9 mouse cellular contexts compared by ENCODE assay signal in the genomic region with DNA sequence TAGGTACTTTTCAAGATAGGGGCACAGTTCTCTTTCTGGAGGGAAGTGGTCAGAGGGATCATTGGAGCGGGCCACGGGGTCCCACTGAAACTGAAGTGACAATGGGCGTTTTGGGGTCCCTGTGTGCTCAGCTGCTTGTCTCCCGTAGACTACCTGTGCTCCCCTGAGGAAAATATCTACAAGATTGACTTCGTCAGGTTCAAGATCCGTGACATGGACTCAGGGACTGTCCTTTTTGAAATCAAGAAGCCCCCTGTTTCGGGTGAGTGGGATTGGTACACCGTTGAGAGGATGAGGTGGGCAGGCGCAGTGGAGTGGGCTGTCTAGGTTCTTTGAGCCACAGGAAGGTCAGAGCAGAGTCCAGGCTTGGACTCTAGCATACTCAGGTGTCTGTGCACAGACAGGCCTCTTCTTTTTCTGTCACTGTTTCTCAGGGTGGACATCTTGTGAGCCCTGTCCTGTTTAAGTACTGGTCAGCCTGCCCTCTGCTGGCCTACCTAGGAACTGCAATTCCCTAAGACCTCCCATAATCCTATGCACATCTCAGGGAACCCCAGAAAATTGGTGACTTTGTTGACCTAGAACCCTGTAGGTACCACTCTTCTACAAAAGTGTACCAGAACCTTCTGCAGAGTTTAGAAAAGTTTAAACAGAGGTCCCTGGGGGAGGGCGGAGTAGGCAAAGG. TPM values are rescaled to one million over a fixed set of nuclear protein-coding genes. Genes with fewer than 3 reads are reported as not detected.
DNase-seq lines count a peak whose midpoint lies in the region; ATAC-seq and TF ChIP-seq lines count a peak whose summit lies in the region.
"Had no signal": no experiment of that assay in that cellular context is flagged by ENCODE, and none has a peak within 500 bp of the region (broad histone marks: within the 10 kb centered on the region; RNA-seq: fewer than 3 reads in every experiment).

No protein-coding gene starts in this region.

- no peak for TF ChIP-seq POLR2A in heart, adult 2 months (IDR thresholded peaks at IDR 0.05; ENCODE audit: insufficient read depth, low read depth, low read length)
- TF ChIP-seq POLR2A in CH12.LX (IDR thresholded peaks at IDR 0.05; ENCODE audit: low read depth, low read length) = no peak

- H3K79me2 ChIP-seq in heart, adult 2 months (replicated peaks; ENCODE audit: control insufficient read depth, insufficient read depth, low read length) = no peaks in the 10 kb centered on the region
- H3K79me2 ChIP-seq in CH12.LX (replicated peaks; ENCODE audit: control insufficient read depth, extremely low read depth, insufficient read depth, poor library complexity, severe bottlenecking) = peaks cover 8% of the 10 kb centered on the region

- no peak overlapping the region for H3K9ac ChIP-seq in heart, adult 2 months (ENCODE audit: low read depth, low read length)
- no peak overlapping the region for H3K9ac ChIP-seq in heart, embryonic 12.5 days
- peak overlapping the region; percentile 18 for H3K9ac ChIP-seq in CH12.LX (ENCODE audit: insufficient read depth, low read depth)
- no peak overlapping the region for H3K9ac ChIP-seq in midbrain, embryonic 11.5 days (ENCODE audit: low read length)

- peak; percentile 98; the same call in 1 of the 2 replicates for TF ChIP-seq CTCF in heart, adult 2 months (IDR thresholded peaks at IDR 0.05)
- peak; percentile 89 to 99 for TF ChIP-seq CTCF in CH12.LX (conservative IDR thresholded peaks at IDR 0.05 in 1 of 2, IDR thresholded peaks at IDR 0.05 in 1 of 2; ENCODE audit: low read depth in 2 of 2, low read length in 2 of 2)

- H3K4me3 ChIP-seq in heart, adult 2 months = no peak overlapping the region
- H3K4me3 ChIP-seq in heart, embryonic 12.5 days = no peak overlapping the region
- H3K4me3 ChIP-seq in CH12.LX (replicated peaks in 1 of 3; ENCODE audit: low read depth in 2 of 3, low read length in 2 of 3, poor library complexity in 1 of 3) = peak overlapping the region in 1 of 3 experiments; percentile 73
- H3K4me3 ChIP-seq in midbrain, embryonic 11.5 days (ENCODE audit: low read depth, low read length) = no peak overlapping the region
- H3K4me3 ChIP-seq: embryonic facial prominence, embryonic 13.5 days had no signal

- H3K27ac ChIP-seq in heart, adult 2 months = no peak overlapping the region
- no peak overlapping the region for H3K27ac ChIP-seq in heart, embryonic 12.5 days (ENCODE audit: poor library complexity, severe bottlenecking)
- peak overlapping the region; percentile 49 for H3K27ac ChIP-seq in CH12.LX (ENCODE audit: insufficient read depth, low read depth)
- H3K27ac ChIP-seq in midbrain, embryonic 11.5 days (ENCODE audit: low read depth, low read length) = no peak overlapping the region
- H3K27ac ChIP-seq: embryonic facial prominence, embryonic 13.5 days had no signal

- DNase-seq in heart, adult 2 months = peak; percentile 61 to 75
- peak; percentile 87 for DNase-seq in CH12.LX (ENCODE audit: extremely low read depth)
- peak; percentile 80 for DNase-seq in c-Kit-negative CD71-positive TER-119-positive erythroid progenitor cells, embryonic 14.5 days (ENCODE audit: low read depth, low spot score)
- DNase-seq in gastrocnemius, adult 18-20 months (ENCODE audit: low spot score) = peak; percentile 79
- DNase-seq in left cerebral cortex, postnatal 14 days (ENCODE audit: low spot score in 2 of 2) = peak; percentile 68 to 73
- peak; percentile 98 for DNase-seq in midbrain, embryonic 11.5 days (ENCODE audit: low spot score, missing footprints)
- DNase-seq in testis, postnatal 14 days (ENCODE audit: low spot score) = peak; percentile 61

- dilution Hi-C loops in CH12.LX (cut with MboI; ENCODE audit: extremely low pct_ligation_motif_present, extremely low pct_unique_long_range_greater_than_20kb, low sequenced_read_pairs) = no loop called here

- TF ChIP-seq EP300 in heart, adult 2 months (IDR thresholded peaks at IDR 0.05; ENCODE audit: insufficient read depth, low read depth, low read length) = no peak
- TF ChIP-seq EP300 in CH12.LX (IDR thresholded peaks at IDR 0.05; ENCODE audit: low read length) = no peak; the same call in 1 of the 2 replicates

- no peaks in the 10 kb centered on the region for H3K36me3 ChIP-seq in heart, adult 2 months (ENCODE audit: control insufficient read depth, insufficient read depth, low read length)
- H3K36me3 ChIP-seq in heart, embryonic 12.5 days = peaks cover 16% of the 10 kb centered on the region
- peaks cover 9 to 32% of the 10 kb centered on the region in 2 experiments for H3K36me3 ChIP-seq in CH12.LX (replicated peaks in 1 of 2; ENCODE audit: control insufficient read depth in 1 of 2, insufficient read depth in 1 of 2, low read length in 1 of 2)
- H3K36me3 ChIP-seq in midbrain, embryonic 11.5 days (ENCODE audit: control insufficient read depth, insufficient read depth, low read length) = no peaks in the 10 kb centered on the region

- in situ Hi-C loops in CH12.LX (cut with MboI; ENCODE audit: low pct_ligation_motif_present, low pct_unique_long_range_greater_than_20kb, low sequenced_read_pairs) = no loop called here

- intact Hi-C loops in heart, adult 2 months (cut with DNase I) = loop anchor here (5.0 kb wide), 2 partner anchors 45 to 85 kb away; a partner anchor contains a TSS
- intact Hi-C loops in left cerebral cortex, postnatal 14 days (cut with DNase I) = no loop called here

- WGBS in heart, adult 2 months = 97% methylated on average over 10 of the region's 10 CpGs
- WGBS in heart, embryonic 12.5 days = 86% methylated on average over 10 of the region's 10 CpGs
- whole genome bisulfite sequencing in midbrain, embryonic 11.5 days = 89% methylated on average over 10 of the region's 10 CpGs

- H3K27me3 ChIP-seq in heart, adult 2 months (ENCODE audit: control insufficient read depth, insufficient read depth, low read length) = no peaks in the 10 kb centered on the region
- no peaks in the 10 kb centered on the region for H3K27me3 ChIP-seq in heart, embryonic 12.5 days (replicated peaks)
- no peaks in the 10 kb centered on the region for H3K27me3 ChIP-seq in CH12.LX (replicated peaks)
- H3K27me3 ChIP-seq in midbrain, embryonic 11.5 days (ENCODE audit: control insufficient read depth, insufficient read depth, low read length) = no peaks in the 10 kb centered on the region
- H3K27me3 ChIP-seq: embryonic facial prominence, embryonic 13.5 days had no signal

- H3K9me3 ChIP-seq in heart, embryonic 12.5 days (replicated peaks) = no peaks in the 10 kb centered on the region
- no peaks in the 10 kb centered on the region for H3K9me3 ChIP-seq in CH12.LX (replicated peaks; ENCODE audit: low read length)
- H3K9me3 ChIP-seq in midbrain, embryonic 11.5 days (ENCODE audit: control insufficient read depth, low read length) = no peaks in the 10 kb centered on the region
- H3K9me3 ChIP-seq: embryonic facial prominence, embryonic 13.5 days had no signal

- ATAC-seq in heart, embryonic 12.5 days (ENCODE audit: insufficient number of reproducible peaks, low FRiP score) = no peak
- peak; percentile 6; the same call in 1 of the 2 replicates for ATAC-seq in midbrain, embryonic 11.5 days (ENCODE audit: low FRiP score)

- peaks cover 10% of the 10 kb centered on the region for H3K4me1 ChIP-seq in heart, adult 2 months (ENCODE audit: control insufficient read depth, insufficient read depth, low read length)
- H3K4me1 ChIP-seq in heart, embryonic 12.5 days (replicated peaks) = peaks cover 48% of the 10 kb centered on the region
- H3K4me1 ChIP-seq in CH12.LX (ENCODE audit: control insufficient read depth in 1 of 2, insufficient read depth in 2 of 2) = peaks cover 35 to 72% of the 10 kb centered on the region in 2 experiments
- peaks cover 9% of the 10 kb centered on the region for H3K4me1 ChIP-seq in midbrain, embryonic 11.5 days (ENCODE audit: control insufficient read depth, insufficient read depth, low read length)

- TF ChIP-seq RAD21 in CH12.LX (IDR thresholded peaks at IDR 0.05; ENCODE audit: low read depth, low read length) = peak; percentile 72

- H3K4me2 ChIP-seq in heart, embryonic 12.5 days = no peak overlapping the region
- H3K4me2 ChIP-seq in CH12.LX (ENCODE audit: insufficient read depth, low read depth, poor library complexity, severe bottlenecking) = peak overlapping the region; percentile 77
- no peak overlapping the region for H3K4me2 ChIP-seq in midbrain, embryonic 11.5 days

RNA-seq across cellular contexts. Expression of a gene that starts 3.9 kb away (rescaled TPM):
- total RNA-seq in heart, adult 2 months (2021) = 1 to 10 TPM; 4.6 to 4.9 TPM
- 16.8 and 17.8 TPM in 2 replicates for polyA plus RNA-seq in heart, adult 2 months (2012; rRNA removed)
- 45.6 and 47.7 TPM in 2 replicates for polyA plus RNA-seq in heart, embryonic 12.5 days (2016; fragmentation: Nextera tagmentation; extraction: Ambion mirVana)
- total RNA-seq in CH12.LX (2012; rRNA removed) = 80.5 and 81.6 TPM in 2 replicates
- total RNA-seq in CH12.LX (2014; rRNA removed) = 197 and 227 TPM in 2 replicates
- 146 and 173 TPM in 2 replicates for polyA plus RNA-seq in CH12.LX (2012; ENCODE audit: insufficient read length, low read depth)
- 1 to 10 TPM; 8.3 TPM for total RNA-seq in gastrocnemius, adult 18-20 months (2021)
- 10 to 100 TPM; 28.2 to 30.6 TPM for total RNA-seq in left cerebral cortex, postnatal 14 days (2021)
- 63.4 and 71.7 TPM in 2 replicates for polyA plus RNA-seq in midbrain, embryonic 11.5 days (2014; fragmentation: Nextera tagmentation; extraction: Ambion mirVana)

RNA-seq across cellular contexts. Expression of a gene that starts 19.0 kb away (rescaled TPM):
- 10 to 100 TPM; 20.7 to 25.4 TPM for total RNA-seq in heart, adult 2 months (2021)
- polyA plus RNA-seq in heart, adult 2 months (2012; rRNA removed) = 39.7 and 47.1 TPM in 2 replicates
- polyA plus RNA-seq in heart, embryonic 12.5 days (2016; fragmentation: Nextera tagmentation; extraction: Ambion mirVana) = 71.4 and 75.6 TPM in 2 replicates
- total RNA-seq in CH12.LX (2012; rRNA removed) = 51.2 and 53.1 TPM in 2 replicates
- total RNA-seq in CH12.LX (2014; rRNA removed) = 25.7 and 26.3 TPM in 2 replicates
- polyA plus RNA-seq in CH12.LX (2012; ENCODE audit: insufficient read length, low read depth) = 51.8 and 65.4 TPM in 2 replicates
- 10 to 100 TPM; 18.2 to 19.2 TPM for total RNA-seq in gastrocnemius, adult 18-20 months (2021)
- 10 to 100 TPM; 81.1 to 81.3 TPM for total RNA-seq in left cerebral cortex, postnatal 14 days (2021)
- polyA plus RNA-seq in midbrain, embryonic 11.5 days (2014; fragmentation: Nextera tagmentation; extraction: Ambion mirVana) = 50.9 and 56.3 TPM in 2 replicates

RNA-seq across cellular contexts. Expression of a gene that starts 24.4 kb away (rescaled TPM):
- total RNA-seq in heart, adult 2 months (2021) = under 1 TPM; 0.73 to 0.80 TPM
- 0.45 and 0.56 TPM in 2 replicates for polyA plus RNA-seq in heart, adult 2 months (2012; rRNA removed)
- polyA plus RNA-seq in heart, embryonic 12.5 days (2016; fragmentation: Nextera tagmentation; extraction: Ambion mirVana) = 10.0 and 12.6 TPM in 2 replicates
- total RNA-seq in CH12.LX (2012; rRNA removed) (23.6 and 90.2 TPM in 2 replicates), CH12.LX (2014; rRNA removed) (96.5 and 119 TPM in 2 replicates)
- 20.4 and 25.0 TPM in 2 replicates for polyA plus RNA-seq in CH12.LX (2012; ENCODE audit: insufficient read length, low read depth)
- total RNA-seq in gastrocnemius, adult 18-20 months (2021) = 1 to 10 TPM; 2.1 to 2.6 TPM
- total RNA-seq in left cerebral cortex, postnatal 14 days (2021) = 100 to 1,000 TPM; 532 to 560 TPM
- polyA plus RNA-seq in midbrain, embryonic 11.5 days (2014; fragmentation: Nextera tagmentation; extraction: Ambion mirVana) = 1.0 and 1.3 TPM in 2 replicates

RNA-seq across cellular contexts. Expression of a gene that starts 39.1 kb away (rescaled TPM):
- not detected for total RNA-seq in heart, adult 2 months (2021)
- not detected in 2 replicates for polyA plus RNA-seq in heart, adult 2 months (2012; rRNA removed)
- polyA plus RNA-seq in heart, embryonic 12.5 days (2016; fragmentation: Nextera tagmentation; extraction: Ambion mirVana) = not detected in 2 replicates
- total RNA-seq in CH12.LX (2012; rRNA removed) (not detected in 2 replicates), CH12.LX (2014; rRNA removed) (not detected in 2 replicates)
- polyA plus RNA-seq in CH12.LX (2012; ENCODE audit: insufficient read length, low read depth) = not detected in 2 replicates
- not detected for total RNA-seq in gastrocnemius, adult 18-20 months (2021)
- not detected for total RNA-seq in left cerebral cortex, postnatal 14 days (2021)
- not detected in 2 replicates for polyA plus RNA-seq in midbrain, embryonic 11.5 days (2014; fragmentation: Nextera tagmentation; extraction: Ambion mirVana)

RNA-seq across cellular contexts. Expression of a gene that starts 45.9 kb away (rescaled TPM):
- total RNA-seq in heart, adult 2 months (2021) = under 1 TPM; 0.27 to 0.42 TPM
- 0.64 and 0.94 TPM in 2 replicates for polyA plus RNA-seq in heart, adult 2 months (2012; rRNA removed)
- 27.2 and 34.0 TPM in 2 replicates for polyA plus RNA-seq in heart, embryonic 12.5 days (2016; fragmentation: Nextera tagmentation; extraction: Ambion mirVana)
- total RNA-seq in CH12.LX (2012; rRNA removed) (57.0 and 57.2 TPM in 2 replicates), CH12.LX (2014; rRNA removed) (47.7 and 50.4 TPM in 2 replicates)
- polyA plus RNA-seq in CH12.LX (2012; ENCODE audit: insufficient read length, low read depth) = 81.8 and 92.3 TPM in 2 replicates
- 1 to 10 TPM; 2.3 to 2.5 TPM for total RNA-seq in gastrocnemius, adult 18-20 months (2021)
- total RNA-seq in left cerebral cortex, postnatal 14 days (2021) = 1 to 10 TPM; 5.0 to 8.4 TPM
- 51.5 and 57.1 TPM in 2 replicates for polyA plus RNA-seq in midbrain, embryonic 11.5 days (2014; fragmentation: Nextera tagmentation; extraction: Ambion mirVana)

Comparison
In these comparisons a context has a peak if more than half of its experiments do, and no peak if none do; other contexts are left out.
1. RNA of a gene that starts 24.4 kb away (total RNA-seq): 532 to 560 TPM in left cerebral cortex, postnatal 14 days and 23.6 to 119 TPM in CH12.LX; 2.1 to 2.6 TPM in gastrocnemius, adult 18-20 months and 0.73 to 0.80 TPM in heart, adult 2 months; every median in the first group is over 4 times any median in the second.
2. Peak in every context shown above with its lines, with median percentiles within 50 percentile points of each other: DNase-seq.